Mouse (Mus musculus) testis, adult 2 months (tissue): ENCODE measurements around the gene Cldn2. TPM values are rescaled to one million over a fixed set of nuclear protein-coding genes. Genes with fewer than 3 reads are reported as not detected.

Source experiments
- H3K27ac ChIP-seq: fragments of 200-500 bp; 2 replicates; pipeline ENCODE4 v1.5.1; 2012; ENCODE audit warnings: low read depth, low read length; ENCODE audit not compliant: control insufficient read depth, insufficient read depth
- H3K27me3 ChIP-seq: fragments of 200-500 bp; 2 replicates; pipeline ENCODE4 v1.6.1; 2012; ENCODE audit warnings: mild to moderate bottlenecking, low read length, moderate library complexity; ENCODE audit not compliant: control insufficient read depth, insufficient read depth
- H3K36me3 ChIP-seq: fragments of 200-500 bp; 2 replicates; pipeline ENCODE4 v1.6.1; 2012; ENCODE audit warnings: mild to moderate bottlenecking, low read length; ENCODE audit not compliant: control insufficient read depth, insufficient read depth
- H3K4me1 ChIP-seq: fragments of 200-500 bp; 2 replicates; pipeline ENCODE4 v1.6.1; 2012; ENCODE audit warnings: low read length; ENCODE audit not compliant: control insufficient read depth, insufficient read depth
- H3K4me3 ChIP-seq: fragments of 200-500 bp; 2 replicates; pipeline ENCODE4 v1.5.1; 2012; ENCODE audit warnings: low read depth, mild to moderate bottlenecking, low read length, moderate library complexity, mixed read lengths; ENCODE audit not compliant: control insufficient read depth
- CTCF ChIP-seq: fragments of 200-500 bp; IDR thresholded peaks from 2 replicates; pipeline ENCODE4 v1.5.1; 2012; ENCODE audit warnings: low read depth, mild to moderate bottlenecking, inconsistent platforms, low read length, moderate library complexity; ENCODE audit not compliant: control insufficient read depth, insufficient read depth, insufficient replicate concordance
- POLR2A ChIP-seq: fragments of 200-500 bp; IDR thresholded peaks from 2 replicates; pipeline ENCODE4 v1.6.1; 2012; ENCODE audit warnings: low read depth, mild to moderate bottlenecking, inconsistent platforms, low read length, moderate library complexity; ENCODE audit not compliant: control insufficient read depth
- polyA plus RNA-seq: library from polyadenylated mRNA; depleted of rRNA; stranded (reverse); fragments of >200 nt; gene quantifications from 2 replicates; pipeline ENCODE4 v1.2.3, GENCODE M21; 2012

Gene Cldn2
- polyA plus RNA-seq, 1 experiment: 0.11 TPM

DNA sequence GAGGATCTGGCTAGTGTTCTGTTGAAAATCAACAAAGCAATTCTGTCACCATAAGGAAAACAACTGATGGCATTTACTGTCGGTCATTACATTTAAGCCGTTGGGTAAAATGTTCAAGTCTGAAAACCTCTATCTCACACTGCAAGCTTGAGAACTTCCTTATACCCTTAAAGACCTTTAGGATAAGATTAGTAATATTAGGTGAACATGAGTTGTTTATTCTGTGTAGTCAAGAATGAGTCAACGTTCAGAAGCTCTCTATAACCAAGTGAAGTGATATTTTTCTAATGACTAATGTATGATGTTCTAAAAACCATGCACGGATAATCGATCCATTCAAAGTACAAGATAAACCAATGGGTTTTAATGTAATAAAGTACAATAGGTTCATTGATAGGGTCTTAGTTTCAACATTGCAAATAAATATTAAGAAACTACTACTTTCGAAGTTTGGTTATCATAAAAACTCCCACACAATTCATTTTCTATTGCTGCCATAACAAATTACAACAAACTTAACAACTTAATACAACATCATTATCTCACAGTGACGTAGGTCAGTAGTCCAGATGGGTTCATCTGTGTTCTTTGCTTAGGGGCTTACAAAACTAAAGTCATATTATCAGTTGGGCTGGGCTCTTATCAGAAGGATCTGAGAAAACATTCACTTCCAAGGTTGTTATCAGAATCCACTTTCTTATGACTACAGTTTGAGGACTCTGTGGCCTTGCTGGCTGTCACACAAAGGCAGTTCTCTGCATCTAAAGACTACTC lies 6.4 kb upstream of the Cldn2 start:
- no peaks in the 10 kb centered on the region for H3K4me1 ChIP-seq
- no peak overlapping the region for H3K4me3 ChIP-seq
- no peaks in the 10 kb centered on the region for H3K36me3 ChIP-seq
- H3K27ac ChIP-seq: no peak overlapping the region
- TF ChIP-seq CTCF (no peak), POLR2A (no peak)
- H3K27me3 ChIP-seq: no peaks in the 10 kb centered on the region

DNA sequence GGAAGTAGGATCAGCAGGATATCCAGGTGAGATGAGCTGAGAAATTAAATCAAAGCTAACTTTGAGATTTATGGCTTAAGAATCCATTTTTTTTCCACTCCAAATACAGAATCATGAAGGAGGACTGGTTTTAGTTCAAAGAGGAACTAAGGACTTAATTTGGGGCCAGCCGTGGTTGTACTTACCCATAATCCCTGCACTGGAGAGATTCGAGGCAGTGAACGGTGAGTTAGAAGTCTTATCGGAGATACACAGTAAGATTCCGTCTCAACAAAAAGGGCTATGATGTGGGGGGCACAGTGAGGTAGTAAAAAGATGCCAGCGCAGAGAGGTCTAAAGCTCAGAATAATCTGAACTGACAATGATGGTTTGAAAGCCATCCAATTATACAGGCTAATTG lies 4.6 kb upstream of the Cldn2 start:
- Histone ChIP-seq H3K4me3 (no peak overlapping the region), H3K36me3 (no peaks in the 10 kb centered on the region), H3K27ac (no peak overlapping the region), H3K27me3 (no peaks in the 10 kb centered on the region), H3K4me1 (no peaks in the 10 kb centered on the region; the same call in 1 of the 2 replicates)
- TF ChIP-seq POLR2A (no peak), CTCF (no peak)

DNA sequence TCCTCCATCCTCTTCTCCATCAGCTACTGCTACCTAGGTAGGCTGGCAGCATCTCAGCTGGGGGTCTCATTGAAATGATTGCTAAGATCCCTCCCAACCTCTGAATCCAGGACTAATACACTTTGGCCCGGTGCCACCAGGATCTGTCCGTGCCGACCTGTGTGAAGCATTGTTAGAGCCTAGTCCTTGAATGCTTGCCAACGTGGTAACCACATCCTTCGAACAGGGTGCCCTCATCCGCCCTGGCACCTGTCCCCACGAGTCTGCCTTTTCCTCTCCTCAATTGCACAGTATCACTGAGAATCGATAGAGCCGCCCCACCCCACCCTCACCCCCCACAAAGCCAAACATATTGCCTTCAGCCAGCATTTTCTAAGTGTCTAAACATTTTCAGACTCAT lies 2.8 kb upstream of the Cldn2 start:
- no peaks in the 10 kb centered on the region; the same call in 1 of the 2 replicates for H3K4me1 ChIP-seq
- H3K27me3 ChIP-seq: no peaks in the 10 kb centered on the region
- TF ChIP-seq CTCF (no peak), POLR2A (no peak)

DNA sequence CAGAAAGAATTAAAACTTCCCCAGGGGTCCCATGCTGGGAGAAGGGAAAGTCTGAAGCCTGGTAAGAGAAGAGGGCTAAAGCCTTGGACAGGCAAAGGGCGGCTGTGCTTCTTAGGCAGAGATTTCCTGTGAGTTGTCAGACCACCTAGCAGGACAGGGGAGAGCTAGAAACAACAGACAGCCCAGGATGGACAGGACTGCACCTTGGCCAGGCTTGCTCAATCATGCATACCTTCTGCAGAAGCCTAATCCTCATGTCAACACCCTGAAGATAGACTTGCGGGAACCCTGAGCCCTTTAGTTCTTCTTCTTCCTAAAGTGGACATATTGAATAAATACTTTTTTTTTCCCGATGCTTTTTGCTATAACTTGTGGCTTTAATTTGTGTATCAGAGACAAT lies 675 bp upstream of the Cldn2 start:
- H3K27me3 ChIP-seq: no peaks in the 10 kb centered on the region

More for the DNA sequence above, 2.8 kb upstream of the Cldn2 start:
- Histone ChIP-seq H3K27ac (no peak overlapping the region), H3K36me3 (no peaks in the 10 kb centered on the region), H3K4me3 (no peak overlapping the region)

DNA sequence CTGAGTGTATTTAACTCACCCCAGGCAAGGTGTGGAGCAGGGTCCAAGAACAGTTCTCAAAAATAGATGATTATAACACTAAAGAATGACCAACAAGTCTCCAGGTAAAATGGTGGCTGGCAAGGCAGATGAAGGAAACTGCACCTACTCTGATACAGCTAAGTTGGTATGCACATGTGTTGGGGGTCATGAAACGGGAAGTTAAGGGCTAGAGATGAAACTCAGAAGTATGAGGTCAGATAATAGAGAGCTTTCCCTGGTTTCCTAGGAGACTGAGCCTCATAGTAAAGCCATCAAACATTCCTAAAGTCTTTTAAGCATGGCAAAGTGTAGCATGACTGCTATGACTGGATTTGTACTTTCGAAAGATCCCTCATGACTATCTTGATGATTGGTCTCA lies 2.4 kb downstream of the Cldn2 start:
- Histone ChIP-seq H3K36me3 (no peaks in the 10 kb centered on the region), H3K27ac (no peak overlapping the region), H3K4me1 (no peaks in the 10 kb centered on the region; the same call in 1 of the 2 replicates), H3K27me3 (no peaks in the 10 kb centered on the region), H3K4me3 (no peak overlapping the region)
- TF ChIP-seq CTCF (no peak), POLR2A (no peak)

More for the DNA sequence above, 675 bp upstream of the Cldn2 start:
- Histone ChIP-seq H3K4me3 (no peak overlapping the region), H3K27ac (no peak overlapping the region), H3K36me3 (no peaks in the 10 kb centered on the region), H3K4me1 (no peaks in the 10 kb centered on the region; the same call in 1 of the 2 replicates)
- TF ChIP-seq CTCF: no peak
- no peak for TF ChIP-seq POLR2A

DNA sequence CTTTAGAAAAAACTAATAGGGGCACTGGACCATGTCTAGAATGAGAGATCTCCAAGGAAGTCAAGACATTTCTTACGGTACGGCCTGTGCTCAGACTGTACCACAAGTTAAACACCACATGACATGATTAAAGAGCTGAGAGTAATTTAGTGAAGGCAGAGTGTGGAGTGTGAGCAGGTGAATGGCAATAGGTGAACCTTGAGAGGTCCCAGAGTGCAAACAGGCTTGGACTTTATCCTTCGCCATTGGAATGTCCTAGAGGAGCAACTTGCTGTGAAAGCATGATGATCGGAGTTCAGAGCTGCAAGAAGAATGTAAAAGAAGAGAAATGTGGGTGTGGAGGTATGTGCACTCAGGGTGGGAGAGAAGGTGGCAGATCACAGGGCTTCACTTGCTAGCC lies 5.3 kb downstream of the Cldn2 start:
- H3K4me1 ChIP-seq: no peaks in the 10 kb centered on the region; the same call in 1 of the 2 replicates
- no peak for TF ChIP-seq POLR2A
- no peak for TF ChIP-seq CTCF
- H3K36me3 ChIP-seq: no peaks in the 10 kb centered on the region
- H3K4me3 ChIP-seq: no peak overlapping the region
- no peak overlapping the region for H3K27ac ChIP-seq
- no peaks in the 10 kb centered on the region for H3K27me3 ChIP-seq

DNA sequence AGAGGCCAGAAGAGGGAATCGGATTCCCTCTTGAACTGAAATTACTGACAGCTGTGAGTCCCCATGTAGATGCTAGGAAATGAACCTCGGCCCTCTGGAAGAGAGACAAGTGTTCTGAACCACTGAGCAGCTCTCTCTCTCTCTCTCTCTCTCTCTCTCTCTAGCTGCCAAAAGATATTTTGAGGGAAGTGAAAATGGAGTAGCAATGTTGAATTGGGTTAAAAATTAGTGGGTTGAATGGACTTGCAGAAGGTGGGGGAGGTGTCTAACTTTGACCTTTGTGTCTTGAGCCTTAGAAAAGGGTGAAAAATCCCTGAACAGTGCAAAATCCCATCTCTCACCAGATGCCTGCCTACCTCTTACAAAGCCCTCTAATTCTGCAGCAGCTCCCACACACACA lies 6.8 kb downstream of the Cldn2 start:
- no peak overlapping the region for H3K27ac ChIP-seq
- no peaks in the 10 kb centered on the region for H3K4me1 ChIP-seq
- no peaks in the 10 kb centered on the region for H3K36me3 ChIP-seq
- H3K27me3 ChIP-seq: no peaks in the 10 kb centered on the region
- TF ChIP-seq POLR2A: no peak
- TF ChIP-seq CTCF: no peak
- no peak overlapping the region for H3K4me3 ChIP-seq

DNA sequence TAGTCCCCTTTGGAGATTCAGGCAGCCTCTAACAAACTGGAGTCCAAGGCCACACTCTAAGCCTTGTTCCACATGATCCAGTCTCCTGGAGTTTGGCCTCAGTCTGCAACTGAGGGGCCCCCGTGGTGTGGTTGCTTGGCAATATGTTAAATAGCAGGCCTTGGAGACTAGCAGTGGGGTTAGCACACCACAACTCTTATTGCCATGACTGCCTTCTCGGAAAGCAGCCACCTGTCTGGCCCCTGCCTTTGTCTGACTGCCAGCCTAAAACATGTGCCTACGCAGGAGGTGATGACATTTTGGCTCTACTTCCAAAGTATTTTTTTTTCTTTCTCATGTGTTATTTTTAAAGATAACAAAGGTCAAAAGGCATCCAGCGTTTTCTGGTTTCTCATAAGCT lies 7.5 kb downstream of the Cldn2 start:
- Histone ChIP-seq H3K27me3 (no peaks in the 10 kb centered on the region), H3K27ac (no peak overlapping the region), H3K4me3 (no peak overlapping the region), H3K36me3 (no peaks in the 10 kb centered on the region), H3K4me1 (no peaks in the 10 kb centered on the region)
- no peak for TF ChIP-seq POLR2A
- no peak for TF ChIP-seq CTCF
